Mouse (Mus musculus): Measurements from ENCODE around the gene Xpr1.
"Not testable (repeated sequence)": the region's sequence is repeated elsewhere in the genome, so short reads cannot be mapped to it uniquely, and the experiment has no call there.

The Xpr1 gene

GRCm38 (mm10) chr1:155335963-155336362 lies 81.3 kb downstream of the Xpr1 start:
- no peak for DNase-seq (ENCODE audit: low spot score)

- DNase-seq (ENCODE audit: low spot score): no peak
Measured at GRCm38 (mm10) chr1:155322183-155322582, 95.0 kb downstream of the Xpr1 start.

GRCm38 (mm10) chr1:155320091-155320833 lies 97.0 kb downstream of the Xpr1 start:
- no peak for DNase-seq (ENCODE audit: low spot score)

- no peak for DNase-seq (ENCODE audit: low spot score)
Measured at GRCm38 (mm10) chr1:155319513-155319912, 97.7 kb downstream of the Xpr1 start.

- DNase-seq (ENCODE audit: low spot score): no peak
Measured at GRCm38 (mm10) chr1:155311672-155312071, 105.5 kb downstream of the Xpr1 start.

GRCm38 (mm10) chr1:155306879-155307278 lies 110.3 kb downstream of the Xpr1 start:
- no peak for DNase-seq (ENCODE audit: low spot score)

- DNase-seq (ENCODE audit: low spot score): no peak
Measured at GRCm38 (mm10) chr1:155303402-155303801, 113.8 kb downstream of the Xpr1 start.

- DNase-seq (ENCODE audit: low spot score): no peak
Measured at GRCm38 (mm10) chr1:155297615-155298014, 119.6 kb downstream of the Xpr1 start.

- DNase-seq (ENCODE audit: low spot score): no peak
Measured at GRCm38 (mm10) chr1:155297203-155297602, 120.0 kb downstream of the Xpr1 start.

- peak; percentile 16 for DNase-seq (ENCODE audit: low spot score)
Measured at GRCm38 (mm10) chr1:155293446-155293845, 123.8 kb downstream of the Xpr1 start.

- DNase-seq (ENCODE audit: low spot score): no peak
Measured at GRCm38 (mm10) chr1:155289411-155289810, 127.8 kb downstream of the Xpr1 start.

- no peak for DNase-seq (ENCODE audit: low spot score)
Measured at GRCm38 (mm10) chr1:155288033-155288432, 129.2 kb downstream of the Xpr1 start.

- no peak for DNase-seq (ENCODE audit: low spot score)
Measured at GRCm38 (mm10) chr1:155283808-155284207, 133.4 kb downstream of the Xpr1 start.

GRCm38 (mm10) chr1:155281003-155281793 lies 136.0 kb downstream of the Xpr1 start:
- DNase-seq (ENCODE audit: low spot score): peak; percentile 52

GRCm38 (mm10) chr1:155280306-155280705 lies 136.9 kb downstream of the Xpr1 start:
- no peak for DNase-seq (ENCODE audit: low spot score)

- no peak for DNase-seq (ENCODE audit: low spot score)
Measured at GRCm38 (mm10) chr1:155276381-155277033, 140.7 kb downstream of the Xpr1 start.

GRCm38 (mm10) chr1:155275793-155276192 lies 141.4 kb downstream of the Xpr1 start:
- no peak for DNase-seq (ENCODE audit: low spot score)

- DNase-seq (ENCODE audit: low spot score): no peak
Measured at GRCm38 (mm10) chr1:155274976-155275375, 142.2 kb downstream of the Xpr1 start.

- no peak for DNase-seq (ENCODE audit: low spot score)
Measured at GRCm38 (mm10) chr1:155272953-155273352, 144.3 kb downstream of the Xpr1 start.

GRCm38 (mm10) chr1:155262496-155262895 lies 154.7 kb downstream of the Xpr1 start:
- DNase-seq (ENCODE audit: low spot score): not testable (repeated sequence)

GRCm38 (mm10) chr1:155254309-155254708 lies 162.9 kb downstream of the Xpr1 start:
- DNase-seq (ENCODE audit: low spot score): no peak

- no peak for DNase-seq (ENCODE audit: low spot score)
Measured at GRCm38 (mm10) chr1:155253126-155253525, 164.1 kb downstream of the Xpr1 start.

- no peak for DNase-seq (ENCODE audit: low spot score)
Measured at GRCm38 (mm10) chr1:155252631-155253121, 164.5 kb downstream of the Xpr1 start.

Measured in testis, postnatal 14 days (tissue).